Mouse (Mus musculus) MN1 (cell line): Measurements from ENCODE around the gene Dchs1.

Experiments
- DNase-seq: peaks from one replicate; pipeline ENCODE4 v3.0.0-alpha.2; 2016; ENCODE audit warnings: low spot score

The Dchs1 gene

DNA sequence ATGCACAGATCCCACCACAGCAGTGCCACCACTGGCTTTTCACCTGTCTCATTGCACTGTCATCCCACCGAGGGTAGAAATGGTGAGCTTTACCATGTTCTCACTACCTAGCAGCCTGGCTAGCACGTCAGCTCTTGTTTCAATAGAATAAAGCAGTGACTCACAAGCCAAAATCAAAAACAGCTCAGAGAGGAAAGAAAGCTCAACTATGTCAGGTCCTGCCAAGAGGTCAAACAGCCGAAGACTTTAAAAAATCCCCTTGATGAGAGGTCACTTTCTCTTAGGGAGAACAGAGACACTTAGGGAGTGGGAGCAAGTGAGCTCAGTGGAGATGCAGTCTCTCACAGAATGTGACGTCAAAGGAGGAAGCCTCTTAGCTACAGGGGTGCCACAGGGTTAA lies 3.6 kb downstream of the Dchs1 start:
- DNase-seq, result no peak

DNA sequence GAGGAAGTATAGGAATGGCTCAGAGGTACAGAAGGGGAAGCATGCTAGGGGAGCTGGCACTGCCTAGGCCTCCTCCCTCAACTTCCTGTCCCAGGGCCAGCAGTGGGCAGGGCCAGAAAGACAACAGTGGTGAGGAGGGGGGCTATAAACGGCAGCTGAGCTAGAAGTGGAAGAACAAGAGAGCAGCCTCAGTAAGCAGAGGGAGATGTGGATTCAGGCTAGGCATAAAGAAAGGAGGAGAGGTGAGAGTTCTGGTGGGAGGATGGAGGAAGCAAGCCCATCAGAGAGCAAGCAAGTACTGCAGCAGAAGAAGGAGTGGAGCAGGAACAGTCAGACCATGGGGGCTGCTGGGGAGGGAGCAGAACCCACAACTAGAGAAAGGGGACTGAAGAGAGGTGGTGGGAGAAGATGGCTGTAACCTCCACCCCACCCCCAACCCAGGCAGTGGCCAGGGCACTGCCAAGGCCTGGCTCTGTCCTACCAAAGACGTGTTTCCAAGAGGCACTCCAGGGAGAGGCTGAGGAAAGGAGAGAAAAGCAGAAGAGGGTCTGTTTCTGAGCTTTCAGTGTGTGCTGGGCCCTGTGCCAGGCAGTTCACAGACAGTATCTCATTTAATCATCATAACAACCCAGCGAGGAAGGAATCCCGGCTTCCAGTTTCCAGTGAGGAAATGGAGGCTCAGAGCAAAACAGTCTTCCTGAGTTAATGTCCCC lies 8.7 kb downstream of the Dchs1 start:
- DNase-seq, result peak; percentile 69

GRCm38 (mm10) chr7:105777797-105778552 lies 9.5 kb downstream of the Dchs1 start:
- peak; percentile 78 for DNase-seq

- no peak for DNase-seq
These were observed 10.1 kb downstream of the Dchs1 start for GRCm38 (mm10) chr7:105777316-105777715.

GRCm38 (mm10) chr7:105776026-105776425 lies 11.4 kb downstream of the Dchs1 start:
- DNase-seq, result no peak

DNA sequence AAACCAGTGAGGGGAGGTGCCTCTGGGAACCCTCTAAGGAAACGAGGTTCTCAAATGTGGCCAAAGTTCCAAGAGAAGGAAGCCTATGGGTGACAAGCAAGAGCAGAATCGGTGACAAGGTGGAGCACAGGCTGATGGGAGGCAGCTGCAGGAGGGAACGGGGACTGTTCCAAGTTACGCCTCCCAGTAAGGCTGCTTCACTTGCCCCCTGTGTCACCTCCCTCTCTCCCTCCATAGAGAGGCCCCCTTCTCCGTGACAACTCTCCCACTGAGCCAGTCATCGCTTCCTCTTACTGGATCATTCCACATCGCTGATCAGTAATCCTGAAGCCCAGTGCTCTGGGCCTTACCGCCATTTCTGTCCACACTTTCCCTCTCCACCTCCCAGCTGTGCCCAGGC lies 12.8 kb downstream of the Dchs1 start:
- no peak for DNase-seq

- peak; percentile 43 for DNase-seq
These were observed 14.4 kb downstream of the Dchs1 start for GRCm38 (mm10) chr7:105773041-105773440.

DNA sequence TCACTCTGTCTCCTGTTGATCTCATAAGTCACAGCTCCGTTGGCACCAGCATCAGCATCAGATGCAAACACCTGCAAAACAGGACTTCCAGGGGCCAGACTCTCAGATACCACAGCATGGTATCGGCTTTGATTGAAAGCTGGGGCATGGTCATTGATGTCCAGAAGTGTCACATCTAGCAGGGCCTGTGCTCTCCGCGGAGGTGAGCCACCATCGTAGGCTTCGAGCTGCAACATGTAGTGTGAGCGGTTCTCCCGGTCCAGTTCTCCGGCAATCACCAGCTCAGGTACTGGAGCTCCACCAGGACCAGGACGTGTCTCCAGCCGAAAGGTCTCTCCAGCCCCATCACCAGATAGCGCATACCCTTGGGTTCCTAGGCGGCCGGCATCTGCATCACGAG lies 15.1 kb downstream of the Dchs1 start:
- no peak for DNase-seq

DNA sequence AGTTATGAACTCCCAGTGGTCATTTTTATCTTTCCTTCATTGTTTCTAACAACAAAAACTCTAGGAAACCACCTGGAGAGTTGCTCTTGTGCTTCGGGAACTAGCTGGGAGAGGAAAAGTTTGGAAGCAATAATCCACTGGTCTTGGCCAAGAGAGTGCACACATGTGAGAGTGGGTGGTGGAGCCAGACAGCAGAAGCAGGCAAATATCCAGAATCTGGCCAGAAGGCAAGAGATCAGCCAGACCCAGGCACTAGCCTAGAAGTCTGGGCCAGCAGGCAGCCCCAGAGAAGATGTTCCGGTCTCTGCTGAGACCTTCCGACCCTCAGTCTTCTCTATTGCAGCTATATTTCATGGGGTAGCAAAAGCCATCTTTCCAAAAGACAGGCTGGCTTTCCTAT lies 17.5 kb downstream of the Dchs1 start:
- DNase-seq, result no peak

DNA sequence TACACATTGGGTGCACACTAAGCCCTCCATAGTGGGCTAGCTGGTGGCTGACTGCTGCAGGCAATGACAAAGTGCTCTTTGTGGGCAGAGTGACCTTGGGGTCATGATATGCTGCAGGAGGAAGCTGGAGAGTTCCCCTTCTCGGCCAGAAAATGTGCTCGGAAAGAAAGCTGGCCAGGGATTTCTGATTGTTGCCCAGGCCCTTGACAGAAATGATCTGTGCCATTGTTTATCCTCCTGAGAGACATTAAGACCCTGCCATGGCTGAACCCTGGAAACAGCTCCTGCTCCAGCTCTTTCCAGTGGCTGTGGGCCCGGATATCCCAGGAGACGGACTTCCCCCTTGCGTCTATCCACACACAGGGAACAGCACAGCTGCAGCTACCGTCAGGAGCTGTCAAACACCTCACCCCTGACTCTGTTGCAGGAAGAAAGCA lies 19.7 kb downstream of the Dchs1 start:
- DNase-seq, result no peak

DNA sequence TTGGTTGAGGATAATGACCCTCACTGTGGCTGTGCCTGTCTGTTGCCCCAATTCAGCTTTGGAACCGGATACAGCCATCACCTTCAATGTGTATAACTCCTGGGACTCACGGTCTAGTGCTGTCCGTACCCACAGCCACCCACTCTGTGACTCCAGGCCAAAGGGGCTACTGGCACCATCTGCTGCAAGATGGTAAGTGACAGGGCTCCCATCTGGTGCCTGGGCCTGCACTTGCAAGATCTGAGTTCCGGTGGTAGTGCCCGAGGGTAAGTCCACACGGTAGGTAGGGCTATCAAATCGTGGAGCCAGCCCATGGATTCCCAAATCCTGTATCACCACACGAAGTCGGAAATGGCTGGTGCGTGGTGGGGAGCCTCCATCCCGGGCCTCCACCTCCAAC lies 23.1 kb downstream of the Dchs1 start:
- no peak for DNase-seq

DNA sequence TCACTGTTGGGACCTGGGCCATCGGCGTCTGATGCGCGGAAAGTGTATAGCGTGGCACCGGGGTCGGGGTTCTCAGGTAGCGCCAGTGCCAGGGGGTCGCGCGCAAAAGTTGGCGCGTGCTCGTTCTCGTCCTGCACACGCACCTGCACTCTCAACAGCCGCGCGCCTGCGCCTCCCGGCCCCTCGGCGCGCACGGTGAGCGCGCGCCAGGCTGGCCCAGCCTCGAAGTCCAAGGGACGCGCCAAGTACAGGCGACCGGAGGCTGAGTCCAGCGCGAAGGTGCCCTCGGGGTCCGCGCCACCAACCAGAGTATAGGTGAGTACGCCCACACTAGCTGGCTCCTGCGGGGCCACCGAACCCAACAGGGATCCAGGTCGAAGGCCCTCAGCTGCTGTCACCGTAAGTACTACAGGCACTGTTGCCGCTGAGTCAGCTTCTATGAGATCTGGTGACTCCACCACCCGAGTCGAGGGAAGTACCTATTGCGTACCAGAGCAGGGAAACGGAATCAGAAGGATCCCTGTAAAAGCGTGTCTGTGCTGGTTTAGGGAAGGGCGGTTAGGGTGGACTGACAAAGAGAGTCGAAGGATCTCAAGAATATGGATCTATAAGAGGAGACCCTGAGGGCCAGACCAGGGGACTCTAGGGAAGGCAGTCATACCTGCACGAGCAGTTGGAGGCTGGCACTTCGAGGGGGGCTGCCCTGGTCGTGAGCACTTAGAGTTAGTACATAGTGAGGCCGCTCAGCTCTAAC lies 24.8 kb downstream of the Dchs1 start:
- no peak for DNase-seq

DNA sequence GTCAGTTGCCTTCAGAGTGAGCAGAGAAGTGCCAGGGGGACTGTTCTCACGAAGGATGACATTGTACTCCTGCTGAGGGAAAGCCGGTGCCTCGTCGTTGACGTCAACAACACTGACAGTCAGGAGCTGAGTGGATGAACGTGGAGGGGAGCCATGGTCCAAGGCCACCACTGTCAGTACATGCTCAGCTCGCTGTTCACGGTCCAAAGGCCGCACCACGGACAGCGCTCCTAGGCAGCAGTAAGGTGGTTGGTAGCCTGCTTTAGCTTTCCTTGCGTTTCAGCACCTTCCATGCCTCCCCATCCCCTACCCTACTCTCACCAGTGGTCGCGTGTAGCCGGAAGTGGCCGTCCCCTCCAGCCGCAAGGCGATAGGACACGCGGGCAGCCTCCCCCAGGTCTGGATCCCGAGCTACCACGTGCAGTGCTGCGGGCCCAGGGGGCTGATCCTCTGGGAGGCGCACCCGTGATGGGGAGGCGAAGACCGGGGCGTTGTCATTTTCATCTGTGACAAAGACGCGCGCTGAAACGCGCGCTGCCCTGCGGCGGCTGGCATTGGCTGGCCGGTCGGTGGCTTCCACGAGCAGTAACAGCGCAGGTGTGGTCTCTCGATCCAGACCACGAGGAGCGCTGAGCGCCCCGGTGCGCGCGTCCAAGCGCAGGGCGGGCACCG lies 25.5 kb downstream of the Dchs1 start:
- DNase-seq, result no peak

DNA sequence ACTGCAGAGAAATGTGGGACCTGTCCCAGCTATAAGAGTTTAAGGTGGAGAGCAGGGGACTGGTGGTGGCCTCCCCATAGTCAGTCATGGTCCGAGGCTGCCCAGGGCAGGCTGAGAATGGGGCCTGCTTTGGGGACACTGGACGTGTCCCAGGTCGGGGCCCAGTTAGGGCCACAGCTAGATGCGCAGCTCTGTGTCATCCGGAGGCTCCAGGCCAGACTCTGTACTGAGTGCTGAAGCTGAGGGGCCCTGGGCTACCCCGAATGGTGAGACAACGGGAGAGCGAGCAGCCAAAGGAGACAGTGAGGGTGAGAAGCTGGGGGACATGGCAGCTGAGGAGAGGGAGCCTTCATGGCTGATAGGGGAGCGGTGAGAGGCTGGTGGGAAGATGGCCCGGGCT lies 34.2 kb downstream of the Dchs1 start:
- no peak for DNase-seq

GRCm38 (mm10) chr7:105752716-105753115 lies 34.7 kb downstream of the Dchs1 start:
- DNase-seq, result peak; percentile 13

GRCm38 (mm10) chr7:105751491-105752433 lies 35.7 kb downstream of the Dchs1 start, which contains the start of gene Tpp1:
Gene Tpp1 (minus strand): TSS chr7:105752235.
- peak; percentile 93 for DNase-seq

DNA sequence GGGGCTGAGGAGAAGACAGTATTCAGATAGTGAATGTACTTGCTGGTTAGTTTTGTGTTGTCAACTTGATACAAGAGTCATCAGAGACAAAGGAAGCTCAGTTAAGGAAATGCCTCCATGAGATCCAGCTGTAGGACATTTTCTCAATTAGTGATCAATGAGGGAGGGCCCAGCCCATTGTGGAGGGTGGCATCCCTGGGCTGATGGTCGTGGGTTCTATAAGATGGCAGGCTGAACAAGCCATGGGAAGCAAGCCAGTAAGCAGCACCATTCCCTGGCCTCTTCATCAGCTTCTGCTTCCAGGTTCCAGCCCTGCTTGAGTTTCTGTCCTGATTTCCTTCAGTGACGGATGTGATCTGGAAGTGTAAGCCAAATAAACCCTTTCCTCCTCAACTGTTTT lies 39.7 kb downstream of the Dchs1 start:
- DNase-seq, result no peak

DNA sequence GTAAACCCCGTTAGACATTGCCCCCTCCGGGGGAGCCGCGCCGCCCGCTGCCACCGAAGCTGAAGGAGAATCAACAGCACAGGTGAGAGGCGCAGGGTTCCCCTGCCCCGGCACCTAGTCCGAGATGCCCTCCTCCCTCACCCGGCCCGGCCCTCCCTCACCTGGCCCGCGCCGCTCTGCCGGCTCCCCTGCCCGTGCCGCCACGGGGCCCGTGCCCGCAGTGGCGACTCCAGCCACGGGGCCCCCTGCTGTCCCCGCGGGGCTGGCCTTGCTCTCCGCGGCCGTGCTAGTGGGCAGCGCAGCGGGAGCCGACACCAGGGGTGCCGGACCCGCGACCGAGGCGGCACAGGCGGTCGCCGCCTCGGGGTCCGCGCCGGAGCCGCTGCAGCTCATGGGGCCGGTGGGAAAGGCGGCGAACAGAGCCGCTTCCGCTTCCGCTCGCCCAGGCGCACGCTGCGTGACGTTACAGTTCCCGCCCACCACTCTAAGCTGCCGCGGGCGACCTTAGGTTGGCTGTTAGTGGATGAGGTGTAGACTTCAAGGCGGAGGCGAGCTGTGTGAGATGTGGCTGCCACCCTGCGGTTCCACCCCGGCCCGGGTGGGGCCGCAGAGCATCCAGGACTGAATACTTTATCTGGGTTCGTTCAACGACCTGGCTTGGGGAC lies 43.4 kb downstream of the Dchs1 start, which contains the start of gene Taf10:
TSS of gene Taf10 (minus strand) at position 436 of the 665 bp plus-strand sequence.
- DNase-seq, result peak; percentile 93

DNA sequence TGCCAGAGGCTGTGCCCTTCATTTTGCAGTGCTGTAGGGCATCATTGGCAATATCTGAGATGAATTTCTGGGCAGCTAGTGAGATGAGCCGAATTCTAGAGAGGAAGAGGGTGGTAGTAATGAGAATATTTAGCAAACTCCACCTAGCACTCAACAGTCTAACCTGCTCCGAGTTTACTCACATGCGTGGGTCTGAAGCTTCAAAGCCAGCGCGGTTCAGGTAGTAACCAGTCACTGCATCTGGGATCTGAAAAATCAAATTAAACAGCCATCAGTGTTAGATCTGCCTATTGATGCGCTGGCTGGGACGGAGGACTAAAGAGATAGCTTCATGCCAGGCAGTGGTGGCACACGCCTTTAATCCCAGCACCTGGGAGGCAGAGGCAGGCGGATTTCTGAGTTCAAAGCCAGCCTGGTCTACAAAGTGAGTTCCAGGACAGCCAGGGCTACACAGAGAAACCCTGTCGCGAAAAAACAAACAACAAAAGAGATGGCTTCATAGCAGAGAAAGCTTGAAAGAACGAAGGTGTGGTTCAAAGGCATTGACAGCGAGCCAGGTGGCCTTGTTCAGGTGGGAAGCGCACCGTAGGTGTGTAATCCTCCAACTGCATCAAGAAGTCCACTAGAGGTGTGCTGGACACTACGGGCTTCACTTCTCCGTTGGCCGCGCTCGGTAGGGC lies 44.1 kb downstream of the Dchs1 start:
- DNase-seq, result peak; percentile 9
